Mouse (Mus musculus): ENCODE results near the gene Csf3r. TPM values are rescaled to one million over a fixed set of nuclear protein-coding genes. Genes with fewer than 3 reads are reported as not detected.

Csf3r gene
- 13.5 and 60.6 TPM in 2 replicates for polyA plus RNA-seq (2012; ENCODE audit: low replicate concordance)

DNA sequence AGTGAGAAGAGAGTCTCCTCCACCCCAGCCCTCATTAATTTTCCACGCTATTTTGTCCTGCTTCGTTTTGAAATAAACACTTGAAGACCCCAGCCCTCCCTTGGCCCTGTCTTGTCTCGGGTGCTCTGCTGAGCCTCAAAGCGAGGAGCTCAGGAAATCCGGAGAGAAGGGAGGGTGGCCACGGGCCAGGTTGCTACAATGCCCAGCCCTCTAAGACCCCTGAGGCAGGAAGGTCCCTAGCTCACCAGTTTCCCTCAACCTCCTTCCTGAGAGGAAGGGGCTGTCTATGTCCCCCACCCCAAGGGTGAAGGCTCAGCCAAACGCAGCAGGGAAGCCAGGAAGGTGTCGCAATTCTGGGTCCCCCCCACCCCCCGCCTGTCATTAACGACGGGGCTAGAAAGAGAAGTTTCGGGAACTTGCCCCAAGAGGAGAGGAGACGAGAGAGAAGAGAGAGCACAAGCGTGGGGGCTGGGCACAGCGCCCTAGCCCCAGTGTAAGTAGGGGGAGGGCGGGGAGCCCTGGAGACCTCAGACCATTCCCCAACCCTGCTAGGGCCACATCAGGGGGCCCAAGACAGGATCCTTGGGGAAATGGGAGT, at the start of gene Csf3r:
Gene Csf3r (plus strand): TSS at position 248 of the 598 bp plus-strand sequence.

DNA sequence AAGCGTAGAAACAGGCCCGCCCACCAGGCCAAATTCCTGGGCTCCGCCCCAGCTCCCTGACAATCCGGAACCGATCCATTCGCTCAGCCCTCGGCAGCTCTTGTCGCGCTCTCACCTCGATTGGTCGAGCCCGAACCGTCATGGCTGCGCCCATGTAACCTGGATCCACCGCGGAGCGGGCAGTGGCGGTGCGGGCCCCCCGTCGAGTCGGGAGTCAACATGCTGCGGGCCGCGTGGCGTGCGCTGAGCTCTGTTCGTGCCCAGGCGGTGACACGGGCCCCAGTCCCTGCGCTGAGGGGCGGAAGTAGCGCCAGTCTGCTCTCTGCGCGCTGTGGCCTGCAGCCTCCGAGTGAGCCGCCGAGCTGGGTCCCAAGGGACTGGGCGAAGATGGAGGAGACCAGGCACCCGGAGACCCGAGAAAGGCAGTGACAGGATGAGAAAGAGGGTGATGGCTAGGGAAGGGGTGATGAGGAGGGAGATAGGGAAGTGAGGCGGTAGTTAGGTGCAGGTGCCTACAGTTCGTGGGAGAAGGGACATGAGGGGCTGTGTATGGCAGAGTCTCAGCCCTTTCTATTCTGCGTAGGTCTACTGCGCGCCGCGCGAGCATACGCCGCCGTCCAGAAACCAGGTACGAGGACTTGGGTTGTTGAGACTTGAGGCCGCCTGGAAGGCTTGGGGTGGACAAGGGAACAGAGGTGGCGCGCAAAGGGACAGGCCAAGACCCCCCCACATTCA, 22.7 kb downstream of the Csf3r start, which contains the start of gene Mrps15:
Gene Mrps15 (plus strand): TSS at position 75 of the 735 bp plus-strand sequence.

GRCm38 (mm10) chr4:126058134-126058996, 34.0 kb downstream of the Csf3r start, which contains the start of gene Oscp1:
Oscp1 (plus strand) TSS chr4:126058565.

Other genes starting within 250 kb of the Csf3r start
- 155 and 182 TPM in 2 replicates for gene Mrps15, start 22.4 kb downstream of the Csf3r start, polyA plus RNA-seq (2012; ENCODE audit: low replicate concordance)
- gene Oscp1, start 34.0 kb downstream of the Csf3r start, polyA plus RNA-seq (2012; ENCODE audit: low replicate concordance) = 0.92 TPM in 1 of 2 replicates, not detected in the other
- gene Lsm10, start 72.1 kb downstream of the Csf3r start, polyA plus RNA-seq (2012; ENCODE audit: low replicate concordance) = 2.6 and 8.6 TPM in 2 replicates
- gene Stk40, start 79.4 kb downstream of the Csf3r start, polyA plus RNA-seq (2012; ENCODE audit: low replicate concordance) = 69.8 and 110 TPM in 2 replicates
- 8.7 and 14.3 TPM in 2 replicates for gene Eva1b, start 123.2 kb downstream of the Csf3r start, polyA plus RNA-seq (2012; ENCODE audit: low replicate concordance)
- 0.33 TPM in 1 of 2 replicates, not detected in the other for gene Sh3d21, start 138.9 kb downstream of the Csf3r start, polyA plus RNA-seq (2012; ENCODE audit: low replicate concordance)
- gene Thrap3, start 178.2 kb downstream of the Csf3r start, polyA plus RNA-seq (2012; ENCODE audit: low replicate concordance) = 97.4 and 151 TPM in 2 replicates
- 78.1 and 183 TPM in 2 replicates for gene Map7d1, start 231.8 kb downstream of the Csf3r start, polyA plus RNA-seq (2012; ENCODE audit: low replicate concordance)
- gene Trappc3, start 237.8 kb downstream of the Csf3r start, polyA plus RNA-seq (2012; ENCODE audit: low replicate concordance) = 15.2 and 15.3 TPM in 2 replicates

Measured in leukemia stem cell, adult 10-12 weeks (primary cell).